Mouse (Mus musculus): ENCODE results near the gene Tpp1. TPM values are rescaled to one million over a fixed set of nuclear protein-coding genes. Genes with fewer than 3 reads are reported as not detected.

The Tpp1 gene
- total RNA-seq (2021) = 10 to 100 TPM; 41.7 to 52.2 TPM
- long read RNA-seq, experiment 1, transcript Tpp1-201 (13 exons, 3,558 nt) = major isoform, 31 of 46 reads
- long read RNA-seq, experiment 1, partial matches to known transcripts = 12 of 46 reads
- long read RNA-seq, experiment 1, other reads (novel, unspliced or antisense) = 3 of 46 reads
- long read RNA-seq, experiment 2, transcript Tpp1-201 (13 exons, 3,558 nt) = major isoform, 32 of 46 reads
- long read RNA-seq, experiment 2, partial matches to known transcripts = 8 of 46 reads
- long read RNA-seq, experiment 2, other reads (novel, unspliced or antisense) = 6 of 46 reads

GRCm38 (mm10) chr7:105751491-105752433, at the start of gene Tpp1:
Gene Tpp1 (minus strand): TSS chr7:105752235.
- DNase-seq (ENCODE audit: low spot score) = peak; percentile 95

GRCm38 (mm10) chr7:105796972-105797371, 44.9 kb upstream of the Tpp1 start:
- DNase-seq (ENCODE audit: low spot score) = no peak

- DNase-seq (ENCODE audit: low spot score) = no peak
Observed at GRCm38 (mm10) chr7:105795759-105796366, 43.8 kb upstream of the Tpp1 start.

GRCm38 (mm10) chr7:105793701-105794100, 41.7 kb upstream of the Tpp1 start:
- DNase-seq (ENCODE audit: low spot score) = no peak

GRCm38 (mm10) chr7:105791147-105791546, 39.1 kb upstream of the Tpp1 start:
- no peak for DNase-seq (ENCODE audit: low spot score)

GRCm38 (mm10) chr7:105787285-105788140, 35.5 kb upstream of the Tpp1 start, which contains the start of gene Dchs1:
Gene Dchs1 (minus strand): TSS chr7:105787654.
- no peak for DNase-seq (ENCODE audit: low spot score)

GRCm38 (mm10) chr7:105786506-105787284, 34.7 kb upstream of the Tpp1 start:
- DNase-seq (ENCODE audit: low spot score) = no peak

GRCm38 (mm10) chr7:105784556-105784955, 32.5 kb upstream of the Tpp1 start:
- DNase-seq (ENCODE audit: low spot score) = no peak

GRCm38 (mm10) chr7:105783861-105784260, 31.8 kb upstream of the Tpp1 start:
- no peak for DNase-seq (ENCODE audit: low spot score)

GRCm38 (mm10) chr7:105778553-105779265, 26.7 kb upstream of the Tpp1 start:
- DNase-seq (ENCODE audit: low spot score) = no peak

GRCm38 (mm10) chr7:105777797-105778552, 25.9 kb upstream of the Tpp1 start:
- DNase-seq (ENCODE audit: low spot score) = peak; percentile 74

- no peak for DNase-seq (ENCODE audit: low spot score)
Observed at GRCm38 (mm10) chr7:105777316-105777715, 25.3 kb upstream of the Tpp1 start.

- no peak for DNase-seq (ENCODE audit: low spot score)
Observed at GRCm38 (mm10) chr7:105776026-105776425, 24.0 kb upstream of the Tpp1 start.

- DNase-seq (ENCODE audit: low spot score) = no peak
Observed at GRCm38 (mm10) chr7:105774661-105775060, 22.6 kb upstream of the Tpp1 start.

GRCm38 (mm10) chr7:105773041-105773440, 21.0 kb upstream of the Tpp1 start:
- DNase-seq (ENCODE audit: low spot score) = no peak

GRCm38 (mm10) chr7:105772331-105772730, 20.3 kb upstream of the Tpp1 start:
- no peak for DNase-seq (ENCODE audit: low spot score)

GRCm38 (mm10) chr7:105769959-105770358, 17.9 kb upstream of the Tpp1 start:
- DNase-seq (ENCODE audit: low spot score) = peak; percentile 61

- no peak for DNase-seq (ENCODE audit: low spot score)
Observed at GRCm38 (mm10) chr7:105767729-105768165, 15.7 kb upstream of the Tpp1 start.

GRCm38 (mm10) chr7:105764331-105764730, 12.3 kb upstream of the Tpp1 start:
- DNase-seq (ENCODE audit: low spot score) = no peak
